8 mouse cellular contexts compared by ENCODE assay signal in the genomic region with DNA sequence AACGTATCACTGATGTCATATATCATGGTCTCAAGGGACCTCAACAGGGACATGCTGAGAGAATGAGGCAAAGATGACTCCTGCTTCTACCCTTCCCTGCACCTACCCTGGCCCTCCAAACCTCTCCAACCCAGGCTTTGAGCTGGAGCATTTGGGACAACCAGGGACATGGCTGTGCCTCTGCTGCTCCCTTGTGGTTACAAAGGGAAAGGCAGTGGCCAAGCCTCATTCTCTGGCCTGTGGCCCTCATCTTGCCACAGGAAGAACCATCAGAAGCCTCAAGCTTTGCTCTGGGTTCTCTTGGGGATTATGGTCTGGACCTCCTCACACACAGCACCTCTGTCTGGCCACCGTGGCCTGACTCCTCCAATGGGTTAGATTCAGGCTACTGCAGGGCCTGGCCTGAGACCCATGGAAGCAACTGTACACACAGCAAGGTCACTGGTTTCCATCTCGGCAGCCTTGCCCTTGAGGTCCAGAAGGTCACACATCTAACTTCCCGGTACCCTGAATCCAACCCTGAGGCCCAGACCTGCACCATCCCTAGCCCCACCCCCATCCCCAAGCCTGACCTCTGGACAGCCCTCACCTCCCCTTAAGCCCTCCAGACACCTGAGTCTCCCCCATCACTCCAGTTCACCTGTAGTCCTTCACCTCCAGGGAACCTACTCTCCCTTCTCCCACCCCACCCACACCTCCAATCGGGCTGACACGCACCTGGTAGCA. TPM values are rescaled to one million over a fixed set of nuclear protein-coding genes. Genes with fewer than 3 reads are reported as not detected.
DNase-seq lines count a peak whose midpoint lies in the region; ATAC-seq lines count a peak whose summit lies in the region.

No protein-coding gene starts in this region.

- H3K9ac ChIP-seq in forebrain, embryonic 11.5 days (ENCODE audit: low read length) = no peak overlapping the region
- H3K9ac ChIP-seq in forebrain, embryonic 15.5 days (replicated peaks) = no peak overlapping the region
- H3K9ac ChIP-seq in midbrain, embryonic 14.5 days (replicated peaks; ENCODE audit: low read length) = no peak overlapping the region

- no peaks in the 10 kb centered on the region for H3K27me3 ChIP-seq in forebrain, embryonic 11.5 days (ENCODE audit: control insufficient read depth, insufficient read depth, low read length)
- H3K27me3 ChIP-seq in forebrain, embryonic 15.5 days = no peaks in the 10 kb centered on the region
- H3K27me3 ChIP-seq in midbrain, embryonic 14.5 days (ENCODE audit: control insufficient read depth, insufficient read depth, low read length) = no peaks in the 10 kb centered on the region

- DNase-seq in forebrain, embryonic 11.5 days (ENCODE audit: low spot score) = peak; percentile 81
- peak; percentile 84 to 88 for DNase-seq in cerebellum, postnatal 36 days
- peak; percentile 77 for DNase-seq in gastrocnemius, postnatal 10 days
- peak; percentile 82 for DNase-seq in kidney, adult 18-20 months
- peak; percentile 66 for DNase-seq in left cerebral cortex, postnatal 4 days
- DNase-seq in midbrain, embryonic 14.5 days = peak; percentile 80
- DNase-seq in spleen, postnatal 10 days (ENCODE audit: low spot score in 2 of 2) = peak; percentile 75 to 77

- no peak for ATAC-seq in forebrain, embryonic 11.5 days (replicated peaks; ENCODE audit: low FRiP score)
- ATAC-seq in forebrain, embryonic 15.5 days (replicated peaks) = no peak
- ATAC-seq in midbrain, embryonic 14.5 days (ENCODE audit: low FRiP score, low TSS enrichment) = no peak

- no peaks in the 10 kb centered on the region for H3K36me3 ChIP-seq in forebrain, embryonic 11.5 days (ENCODE audit: control insufficient read depth, insufficient read depth, low read length)
- no peaks in the 10 kb centered on the region for H3K36me3 ChIP-seq in forebrain, embryonic 15.5 days
- H3K36me3 ChIP-seq in midbrain, embryonic 14.5 days (ENCODE audit: control insufficient read depth, insufficient read depth, low read length) = no peaks in the 10 kb centered on the region

- no peaks in the 10 kb centered on the region for H3K9me3 ChIP-seq in forebrain, embryonic 11.5 days (ENCODE audit: control insufficient read depth, low read length)
- no peaks in the 10 kb centered on the region for H3K9me3 ChIP-seq in forebrain, embryonic 15.5 days
- H3K9me3 ChIP-seq in midbrain, embryonic 14.5 days (ENCODE audit: control insufficient read depth, low read length) = no peaks in the 10 kb centered on the region

- H3K4me2 ChIP-seq in forebrain, embryonic 11.5 days (ENCODE audit: low read depth, low read length, severe bottlenecking) = no peak overlapping the region
- H3K4me2 ChIP-seq in forebrain, embryonic 15.5 days (replicated peaks) = no peak overlapping the region
- H3K4me2 ChIP-seq in midbrain, embryonic 14.5 days (ENCODE audit: low read length) = no peak overlapping the region

- no peak overlapping the region for H3K4me3 ChIP-seq in forebrain, embryonic 11.5 days (ENCODE audit: low read depth, low read length)
- H3K4me3 ChIP-seq in forebrain, embryonic 15.5 days = no peak overlapping the region
- no peak overlapping the region for H3K4me3 ChIP-seq in midbrain, embryonic 14.5 days (replicated peaks; ENCODE audit: low read depth, low read length)

- 71% methylated on average over 6 of the region's 6 CpGs for WGBS in forebrain, embryonic 11.5 days
- 66% methylated on average over 6 of the region's 6 CpGs for WGBS in forebrain, embryonic 15.5 days
- WGBS in midbrain, embryonic 14.5 days = 75% methylated on average over 6 of the region's 6 CpGs

- intact Hi-C loops in left cerebral cortex, postnatal 4 days (cut with DNase I) = loop anchor here (5.0 kb wide), 1 partner anchor 98 kb away; a partner anchor contains a TSS

- no peaks in the 10 kb centered on the region for H3K4me1 ChIP-seq in forebrain, embryonic 11.5 days (replicated peaks; ENCODE audit: control insufficient read depth, insufficient read depth, low read length)
- H3K4me1 ChIP-seq in forebrain, embryonic 15.5 days = peaks cover 3% of the 10 kb centered on the region; the same call in 1 of the 2 replicates
- peaks cover 6% of the 10 kb centered on the region; the same call in 1 of the 2 replicates for H3K4me1 ChIP-seq in midbrain, embryonic 14.5 days (ENCODE audit: control insufficient read depth, insufficient read depth, low read length)

- H3K27ac ChIP-seq in forebrain, embryonic 11.5 days (ENCODE audit: low read depth, low read length) = no peak overlapping the region
- no peak overlapping the region for H3K27ac ChIP-seq in forebrain, embryonic 15.5 days (replicated peaks)
- no peak overlapping the region for H3K27ac ChIP-seq in midbrain, embryonic 14.5 days (replicated peaks; ENCODE audit: low read depth, low read length)

RNA-seq across cellular contexts. Expression of a gene that starts 47.1 kb away (rescaled TPM):
- polyA plus RNA-seq in forebrain, embryonic 11.5 days (2014; fragmentation: Nextera tagmentation; extraction: Ambion mirVana) = 23.8 and 24.9 TPM in 2 replicates
- 13.1 and 14.2 TPM in 2 replicates for polyA plus RNA-seq in forebrain, embryonic 15.5 days (2015; fragmentation: Nextera tagmentation; extraction: Ambion mirVana)
- total RNA-seq in gastrocnemius, postnatal 10 days (2021) = 10 to 100 TPM in 1 of 2 experiments, 1 to 10 TPM in 1; 7.0 to 11.9 TPM
- total RNA-seq in left cerebral cortex, postnatal 4 days (2021) = 10 to 100 TPM; 23.4 to 27.8 TPM
- polyA plus RNA-seq in midbrain, embryonic 14.5 days (2014; fragmentation: Nextera tagmentation; extraction: Ambion mirVana) = 20.1 and 20.2 TPM in 2 replicates
